8 mouse cellular contexts compared by ENCODE assay signal in the genomic region with DNA sequence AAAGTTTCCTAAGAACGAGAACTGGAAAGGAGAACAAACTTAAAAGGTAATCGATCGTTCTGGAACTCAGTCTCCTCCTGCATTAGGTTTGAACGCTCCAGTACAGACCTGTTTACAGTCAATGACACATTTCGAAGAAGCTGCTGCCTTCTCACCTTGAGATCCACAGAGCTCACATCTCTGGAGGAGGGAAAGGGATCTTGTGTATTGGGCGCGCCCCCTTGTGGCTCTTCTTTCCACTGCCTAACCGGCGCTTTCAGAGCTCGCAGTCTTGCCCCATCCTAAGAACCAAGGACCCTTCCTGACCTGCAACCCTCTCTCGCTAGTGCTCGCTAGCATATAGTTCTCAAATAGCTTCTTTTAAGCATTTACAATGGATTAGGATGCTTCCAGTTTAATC. TPM values are rescaled to one million over a fixed set of nuclear protein-coding genes. Genes with fewer than 3 reads are reported as not detected.
A peak's percentile ranks its signal among the peaks of the same experiment; 100 is the strongest.
DNase-seq lines count a peak whose midpoint lies in the region; ATAC-seq lines count a peak whose summit lies in the region.

No protein-coding gene starts in this region.

- H3K27ac ChIP-seq in hindbrain, embryonic 15.5 days (replicated peaks), result peak overlapping the region; percentile 11; the same call in 1 of the 2 replicates

- ATAC-seq in hindbrain, embryonic 15.5 days (ENCODE audit: low FRiP score, low read depth), result peak; percentile 81

- 14% methylated on average over 12 of the region's 12 CpGs for WGBS in hindbrain, embryonic 15.5 days

- peak overlapping the region; percentile 66 for H3K4me2 ChIP-seq in hindbrain, embryonic 15.5 days

- H3K9me3 ChIP-seq in hindbrain, embryonic 15.5 days, result no peaks in the 10 kb centered on the region

- H3K36me3 ChIP-seq in hindbrain, embryonic 15.5 days, result no peaks in the 10 kb centered on the region

- peak; percentile 70 for DNase-seq in Muller cell, postnatal 12 days (ENCODE audit: inconsistent ontology term)
- DNase-seq in cerebellum, postnatal 10 days, result peak; percentile 93 to 96
- peak; percentile 79 to 88 for DNase-seq in frontal cortex, postnatal 36 days (ENCODE audit: low spot score in 2 of 2)
- DNase-seq in layer of hippocampus, postnatal 36 days, result peak; percentile 74 to 77
- peak; percentile 90 for DNase-seq in lung, postnatal 36 days
- peak; percentile 86 for DNase-seq in retina, postnatal 1 day
- DNase-seq in thymus, postnatal 4 days, result peak; percentile 89

- no peaks in the 10 kb centered on the region for H3K27me3 ChIP-seq in hindbrain, embryonic 15.5 days

- H3K4me3 ChIP-seq in hindbrain, embryonic 15.5 days, result no peak overlapping the region

- peaks cover 14% of the 10 kb centered on the region for H3K4me1 ChIP-seq in hindbrain, embryonic 15.5 days (replicated peaks)

- H3K9ac ChIP-seq in hindbrain, embryonic 15.5 days, result no peak overlapping the region

RNA-seq across cellular contexts. Expression of a gene that starts 8.1 kb away (rescaled TPM):
- polyA plus RNA-seq in hindbrain, embryonic 15.5 days (2015; fragmentation: Nextera tagmentation; extraction: Ambion mirVana), result 271 and 279 TPM in 2 replicates
- total RNA-seq in layer of hippocampus, postnatal 36 days (2021), result 100 to 1,000 TPM; 375 to 451 TPM

RNA-seq across cellular contexts. Expression of a gene that starts 33.4 kb away (rescaled TPM):
- 0.17 TPM in 1 of 2 replicates, not detected in the other for polyA plus RNA-seq in hindbrain, embryonic 15.5 days (2015; fragmentation: Nextera tagmentation; extraction: Ambion mirVana)
- under 1 TPM; 0.40 to 0.48 TPM for total RNA-seq in layer of hippocampus, postnatal 36 days (2021)
